Mouse (Mus musculus) right cerebral cortex, adult 2 months (tissue): Measurements from ENCODE around the gene Hdc.
A peak's percentile ranks its signal among the peaks of the same experiment; 100 is the strongest.

ENCODE experiments used
- DNase-seq, 2 experiments: peaks; one replicate each; pipeline ENCODE4 v3.0.0; 2021 to 2022; ENCODE audit warnings: low spot score in 2 of 2

Gene Hdc

DNA sequence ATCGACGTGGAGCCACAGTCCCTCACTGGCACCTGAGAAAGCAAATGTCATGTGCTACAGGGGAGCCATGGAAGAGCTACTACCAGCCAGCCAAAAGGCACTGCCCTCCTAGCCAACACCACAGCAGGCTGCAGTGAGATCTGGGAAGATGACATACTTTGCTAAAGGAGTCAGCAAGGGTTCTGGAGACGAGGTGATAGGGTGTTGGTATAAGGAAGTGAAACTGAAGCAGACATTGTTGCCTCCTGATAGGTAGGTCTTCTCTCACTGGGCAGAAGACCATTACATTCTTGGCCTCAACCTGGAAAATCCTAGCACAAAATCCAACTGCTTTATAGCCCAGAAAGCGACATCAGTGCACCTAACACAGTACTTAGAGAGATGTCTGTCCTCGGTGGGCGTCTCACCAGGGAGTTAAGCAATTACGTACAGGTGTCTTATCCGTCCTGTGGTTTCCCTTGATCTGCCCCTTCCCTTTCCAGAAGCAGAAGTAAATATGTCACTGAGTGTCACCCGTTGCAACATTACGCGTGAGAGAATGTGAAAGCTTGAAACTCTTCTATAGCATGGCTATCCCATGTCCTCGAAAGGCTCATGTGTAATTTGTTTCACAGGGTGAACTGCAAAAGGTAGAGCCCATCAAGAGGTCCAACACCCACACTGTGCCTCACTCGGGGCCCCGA lies 17.0 kb downstream of the Hdc start:
- no peak for DNase-seq

- DNase-seq = no peak
Observed at GRCm38 (mm10) chr2:126600533-126600932, 18.6 kb downstream of the Hdc start.

- DNase-seq = no peak
Observed at GRCm38 (mm10) chr2:126599005-126599404, 20.1 kb downstream of the Hdc start.

- DNase-seq = no peak
Observed at GRCm38 (mm10) chr2:126598359-126598758, 20.7 kb downstream of the Hdc start.

DNA sequence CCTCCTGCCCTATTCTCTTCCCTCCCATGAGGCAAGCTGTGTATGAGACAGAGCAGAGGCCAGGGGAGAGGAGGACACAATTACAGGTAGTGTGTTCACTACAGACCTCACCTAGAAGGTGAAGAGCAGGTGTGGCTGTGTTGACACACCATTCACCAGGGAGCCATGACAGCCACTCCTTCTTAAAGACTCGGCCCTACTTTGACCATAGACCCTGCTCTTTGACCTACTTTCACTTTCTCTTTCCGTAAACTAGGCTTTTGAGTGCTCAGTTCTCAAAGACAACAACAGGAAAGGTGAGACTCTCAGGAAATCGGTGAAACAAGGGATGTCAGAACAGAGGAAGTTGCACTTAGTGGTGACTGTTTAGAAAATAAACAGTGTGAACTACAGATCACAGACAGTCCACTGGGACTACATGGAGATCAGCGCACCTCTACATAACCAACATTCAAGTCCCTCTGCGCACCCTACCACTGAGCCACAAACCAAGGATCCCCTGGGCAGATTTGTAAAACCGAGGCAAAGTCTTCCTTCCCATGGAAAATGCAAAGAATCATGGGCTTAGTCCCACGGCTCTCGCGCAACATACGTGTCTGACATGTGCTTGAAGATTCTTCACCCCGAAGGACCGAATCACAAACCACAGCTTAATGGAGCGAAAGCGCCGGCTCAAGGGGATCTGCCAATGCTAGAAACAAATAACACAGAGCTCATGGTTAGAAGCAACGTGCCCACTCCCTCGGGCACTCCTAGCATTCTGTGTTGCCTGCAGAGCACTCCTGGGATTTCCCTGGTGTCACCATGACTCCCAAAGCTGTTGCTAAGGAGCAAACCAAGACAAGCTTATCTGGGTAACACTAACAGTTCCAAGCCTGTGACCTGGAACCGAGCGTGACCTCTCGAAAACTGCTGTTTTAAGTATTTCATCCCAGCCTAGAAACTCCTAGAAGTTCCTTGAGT lies 21.5 kb downstream of the Hdc start:
- DNase-seq = no peak

DNA sequence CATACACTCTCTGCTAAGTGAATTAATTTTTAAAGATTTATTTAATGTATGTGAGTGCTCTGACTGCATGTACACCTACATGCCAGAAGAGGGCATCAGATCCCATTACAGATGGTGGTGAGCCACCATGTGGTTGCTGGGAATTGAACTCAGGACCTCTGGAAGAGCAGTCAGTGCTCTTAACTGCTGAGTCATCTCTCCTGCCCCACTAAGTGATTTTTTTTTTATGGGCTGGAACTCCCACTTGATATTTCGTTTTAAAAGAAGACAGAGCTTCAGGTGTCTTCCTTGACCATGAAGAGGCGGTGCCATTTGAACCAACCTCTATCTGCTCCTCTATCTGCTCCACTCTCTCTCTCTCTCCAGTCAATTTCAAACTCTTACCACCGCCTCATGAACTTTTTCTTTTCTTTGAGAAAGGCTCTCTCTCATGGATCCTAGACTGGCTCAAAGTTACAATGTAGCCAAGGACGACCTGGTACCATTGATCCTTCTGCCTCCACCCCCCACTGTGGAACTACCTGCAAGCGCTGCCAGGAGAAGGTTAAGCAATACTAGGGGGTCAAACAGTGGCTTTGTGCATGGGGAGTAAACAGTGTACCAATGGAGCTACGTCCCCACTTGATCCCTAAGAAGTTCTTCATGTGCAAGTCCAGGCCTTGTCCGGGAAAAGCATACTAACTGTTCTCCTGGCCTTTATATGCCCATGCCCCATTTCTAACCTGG lies 22.6 kb downstream of the Hdc start:
- no peak for DNase-seq

- peak; percentile 53 to 71 for DNase-seq
Observed at GRCm38 (mm10) chr2:126593831-126594610, 25.1 kb downstream of the Hdc start.

DNA sequence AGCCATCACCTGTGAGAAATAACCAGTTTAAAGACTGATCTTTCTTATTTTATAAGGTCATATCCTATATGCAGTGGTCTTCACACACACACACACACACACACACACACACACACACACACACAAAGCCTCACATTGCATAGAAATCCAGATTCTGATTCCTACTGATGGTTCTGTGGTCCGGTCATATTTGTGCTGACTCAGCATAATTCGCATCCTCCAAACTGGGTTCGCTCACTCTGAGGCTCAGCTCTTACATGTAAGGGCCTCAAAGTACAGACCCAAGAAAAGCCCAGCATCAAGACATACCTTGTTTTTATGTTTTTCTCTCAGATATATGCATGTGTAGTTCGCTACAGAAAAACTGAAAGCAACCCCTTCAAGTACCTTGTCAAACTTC lies 27.8 kb downstream of the Hdc start:
- DNase-seq = no peak

DNA sequence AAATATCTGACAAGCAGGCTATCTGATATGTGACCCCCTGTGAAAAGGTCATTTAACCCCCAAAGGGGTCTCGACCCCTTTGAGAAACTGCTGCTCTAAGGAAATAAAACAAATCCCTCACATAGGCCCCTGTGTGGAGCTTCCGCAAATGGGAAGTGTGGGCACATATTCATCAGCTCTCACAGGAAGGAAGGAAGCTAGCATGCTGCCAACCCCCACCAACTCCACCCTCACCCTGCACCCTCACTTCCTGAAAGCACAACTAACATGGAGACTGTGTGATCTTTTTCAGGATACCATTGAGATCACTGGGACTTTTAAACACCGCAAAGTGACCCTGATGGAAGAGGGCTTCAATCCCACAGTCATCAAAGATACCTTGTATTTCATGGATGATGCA lies 31.6 kb downstream of the Hdc start:
- no peak for DNase-seq

- DNase-seq = no peak
Observed at GRCm38 (mm10) chr2:126584621-126585369, 34.3 kb downstream of the Hdc start.

DNA sequence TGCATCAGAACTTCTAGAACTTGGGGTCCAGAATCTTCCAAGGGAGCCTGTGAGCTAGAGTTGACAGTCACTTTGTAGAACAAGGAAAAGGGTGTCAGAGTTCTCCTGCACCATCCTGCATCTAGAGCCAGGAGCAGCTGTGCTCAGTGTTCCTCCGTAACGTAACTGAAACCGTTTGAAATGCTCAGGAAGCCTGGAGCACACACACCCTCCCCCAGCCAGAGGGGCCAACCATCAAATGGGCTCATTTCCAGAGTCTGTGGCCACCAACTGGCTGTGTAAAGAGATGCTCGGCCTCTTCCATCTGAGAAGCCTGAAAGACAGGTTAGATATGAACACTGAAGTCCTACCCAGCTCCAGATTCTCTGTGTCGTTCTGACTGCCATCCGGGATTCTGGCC lies 35.1 kb downstream of the Hdc start:
- DNase-seq = no peak

- DNase-seq = no peak
Observed at GRCm38 (mm10) chr2:126579282-126579681, 39.8 kb downstream of the Hdc start.

DNA sequence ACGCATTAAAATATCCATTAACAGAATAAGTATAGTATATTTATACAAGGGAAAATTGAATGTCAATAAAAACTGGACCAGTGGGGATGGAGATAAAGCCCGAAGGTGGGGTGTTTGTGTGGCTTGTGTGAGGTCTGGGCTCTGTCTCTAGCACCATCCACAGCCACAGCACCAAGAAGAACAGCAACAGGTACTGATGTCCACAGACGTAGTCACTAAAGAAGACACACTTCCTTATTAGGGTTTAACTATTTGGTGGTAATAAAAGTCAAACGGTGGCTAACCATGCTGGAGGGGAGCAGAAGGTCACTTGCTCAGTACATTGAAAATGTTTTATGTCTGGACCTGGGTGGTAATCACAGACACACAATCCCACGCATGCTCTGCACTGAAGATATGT lies 41.7 kb downstream of the Hdc start:
- DNase-seq = no peak

- DNase-seq = no peak
Observed at GRCm38 (mm10) chr2:126575391-126576176, 43.5 kb downstream of the Hdc start.

GRCm38 (mm10) chr2:126572747-126573146 lies 46.4 kb downstream of the Hdc start:
- no peak for DNase-seq

GRCm38 (mm10) chr2:126572163-126572562 lies 46.9 kb downstream of the Hdc start:
- no peak for DNase-seq

DNA sequence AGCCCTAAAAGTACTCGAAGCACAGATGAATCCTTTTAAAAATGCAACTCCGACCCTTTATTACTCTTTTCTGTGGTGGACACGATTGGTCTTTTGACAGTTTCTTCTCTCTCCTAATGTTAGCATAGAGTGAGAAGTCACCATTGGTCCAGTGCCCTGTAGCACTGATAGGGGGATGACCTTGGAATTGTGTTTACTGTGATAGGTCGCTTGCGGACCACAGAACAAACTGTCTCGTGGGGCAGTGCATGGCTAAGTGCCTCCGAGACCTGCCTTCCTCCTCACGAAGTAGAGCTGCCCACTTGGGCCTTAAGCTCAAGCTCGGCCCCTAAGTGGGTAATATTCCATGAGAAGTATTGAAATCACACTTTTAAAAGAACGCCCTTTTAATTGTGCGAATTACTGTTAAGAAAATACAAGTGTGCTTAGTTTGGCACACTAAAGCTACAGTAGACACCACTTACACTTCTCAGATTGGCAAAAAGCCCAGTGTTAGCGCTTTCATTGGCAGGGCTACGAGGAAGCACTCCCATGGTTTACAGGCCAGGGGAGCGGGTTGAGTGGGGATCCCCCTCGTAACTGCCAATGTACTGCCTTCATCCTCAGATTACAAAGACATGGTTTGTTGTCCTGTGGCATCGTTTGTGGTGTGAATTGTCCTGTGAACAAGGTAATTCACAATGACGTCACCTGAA lies 55.5 kb downstream of the Hdc start:
- no peak for DNase-seq

DNA sequence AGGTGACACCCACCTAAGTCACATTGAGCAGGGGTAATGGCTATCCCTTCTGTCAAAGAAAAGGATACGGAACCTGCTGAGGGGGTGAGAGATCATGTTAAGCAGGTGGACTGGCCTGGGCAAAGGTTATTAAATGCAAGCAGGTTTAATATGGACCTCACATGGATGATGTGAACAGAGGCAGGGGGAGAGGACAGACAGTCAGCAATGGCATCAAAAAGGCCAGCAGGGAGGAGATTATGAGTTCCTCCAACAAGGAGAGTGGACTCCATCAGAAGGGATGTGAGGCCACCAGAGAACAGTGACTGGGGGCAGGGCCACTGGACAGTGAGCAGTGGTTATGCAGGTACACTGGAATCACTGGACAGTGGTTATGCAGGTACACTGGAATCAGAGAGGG lies 59.0 kb downstream of the Hdc start:
- DNase-seq = no peak

GRCm38 (mm10) chr2:126555533-126555932 lies 63.6 kb downstream of the Hdc start:
- no peak for DNase-seq

GRCm38 (mm10) chr2:126553291-126553639 lies 65.8 kb downstream of the Hdc start:
- no peak for DNase-seq
